Comparison of ENCODE assay signal across 21 mouse cellular contexts in genomic region chr10:89599311-89599710, GRCm38 (mm10). TPM values are rescaled to one million over a fixed set of nuclear protein-coding genes. Genes with fewer than 3 reads are reported as not detected.
A peak's percentile ranks its signal among the peaks of the same experiment; 100 is the strongest.
DNase-seq lines count a peak whose midpoint lies in the region; ATAC-seq and TF ChIP-seq lines count a peak whose summit lies in the region.
"Had no signal": no experiment of that assay in that cellular context is flagged by ENCODE, and none has a peak within 500 bp of the region (broad histone marks: within the 10 kb centered on the region; RNA-seq: fewer than 3 reads in every experiment).

No protein-coding gene starts in this region.

- H3ac ChIP-seq in myocyte (ENCODE audit: control insufficient read depth, insufficient read length) = no peak overlapping the region

- peak overlapping the region; percentile 42; the same call in 1 of the 2 replicates for H3K27ac ChIP-seq in brown adipose tissue, adult 24 weeks (replicated peaks; ENCODE audit: low read depth, low read length)
- H3K27ac ChIP-seq: midbrain, embryonic 13.5 days; stomach, embryonic 15.5 days had no signal

- ATAC-seq in Patski = peak; percentile 83
- ATAC-seq: forebrain, embryonic 14.5 days; midbrain, embryonic 13.5 days had no signal

- in situ Hi-C loops in Patski (cut with MboI; ENCODE audit: low pct_unique_long_range_greater_than_20kb) = no loop called here

- 47% methylated on average over 5 of the region's 5 CpGs for WGBS in lung, adult 2 months

- TF ChIP-seq POLR2A in lung, adult 2 months (IDR thresholded peaks at IDR 0.05; ENCODE audit: borderline replicate concordance, extremely low read depth, low read depth, low read length) = no peak
- TF ChIP-seq POLR2A in myocyte (IDR thresholded peaks at IDR 0.05; ENCODE audit: insufficient read length, low read depth) = no peak

- no peaks in the 10 kb centered on the region for H3K36me3 ChIP-seq in myocyte (ENCODE audit: control insufficient read depth, insufficient read depth)
- H3K36me3 ChIP-seq: midbrain, embryonic 13.5 days; stomach, embryonic 15.5 days had no signal

- no peaks in the 10 kb centered on the region for H3K27me3 ChIP-seq in Patski
- no peaks in the 10 kb centered on the region for H3K27me3 ChIP-seq in myocyte (ENCODE audit: control insufficient read depth, insufficient read depth, insufficient read length)
- H3K27me3 ChIP-seq: midbrain, embryonic 13.5 days; stomach, embryonic 15.5 days had no signal

- CTCF ChIA-PET in Patski (lab: Charles Lee) = no interaction called here

- TF ChIP-seq CTCF in lung, adult 2 months (IDR thresholded peaks at IDR 0.05; ENCODE audit: insufficient read depth, low read length) = no peak
- TF ChIP-seq CTCF in Patski (IDR thresholded peaks at IDR 0.05) = no peak

- no peak overlapping the region for H3K4me2 ChIP-seq in myocyte (ENCODE audit: low read depth)
- H3K4me2 ChIP-seq: heart, embryonic 11.5 days; midbrain, embryonic 13.5 days; stomach, embryonic 15.5 days had no signal

- DNase-seq in lung, postnatal 25 days (ENCODE audit: low spot score) = peak; percentile 11
- no peak for DNase-seq in lung, adult 2 months
- peak; percentile 58 for DNase-seq in Patski (ENCODE audit: low read depth, low spot score)
- DNase-seq in thymus, adult 18-20 months = no peak
- no peak for DNase-seq in layer of hippocampus, adult 18-20 months (ENCODE audit: low spot score in 2 of 2)
- DNase-seq in retina, embryonic 14.5 days (ENCODE audit: low spot score) = no peak
- DNase-seq: gastrocnemius, postnatal 10 days; kidney, adult 18-20 months; kidney, postnatal 25 days; layer of hippocampus, postnatal 36 days; thymus, postnatal 25 days had no signal

- H3K4me3 ChIP-seq in lung, adult 2 months (replicated peaks; ENCODE audit: extremely low read depth, low read depth, low read length) = no peak overlapping the region
- H3K4me3 ChIP-seq in brown adipose tissue, adult 24 weeks (ENCODE audit: insufficient read depth, low read depth, low read length) = no peak overlapping the region
- H3K4me3 ChIP-seq in myocyte = no peak overlapping the region
- H3K4me3 ChIP-seq: midbrain, embryonic 13.5 days; stomach, embryonic 15.5 days had no signal

- no peaks in the 10 kb centered on the region for H3K79me2 ChIP-seq in myocyte (ENCODE audit: control insufficient read depth, insufficient read depth)

- H3K4me1 ChIP-seq in lung, adult 2 months (ENCODE audit: control insufficient read depth, insufficient read depth, low read length) = no peaks in the 10 kb centered on the region
- H3K4me1 ChIP-seq in brown adipose tissue, adult 24 weeks (ENCODE audit: control insufficient read depth, insufficient read depth, insufficient read length, low read length) = no peaks in the 10 kb centered on the region; the same call in 1 of the 2 replicates
- H3K4me1 ChIP-seq: stomach, embryonic 15.5 days had no signal

- POLR2A ChIA-PET in Patski (lab: Charles Lee) = no interaction called here

TF ChIP-seq in myocyte, 11 proteins besides CTCF, POLR2A, EP300 and RAD21:
- TF ChIP-seq CEBPB (IDR thresholded peaks at IDR 0.05; ENCODE audit: insufficient read depth, poor library complexity, severe bottlenecking) (peak; percentile 84), USF1 (IDR thresholded peaks at IDR 0.05; ENCODE audit: low read depth) (peak; percentile 44), E2F4 (IDR thresholded peaks at IDR 0.05; ENCODE audit: insufficient read depth) (no peak)

RNA-seq across cellular contexts. Expression of gene Slc17a8, which starts 21.7 kb away (rescaled TPM):
- not detected in 2 replicates for polyA plus RNA-seq in lung, adult 2 months (2012; rRNA removed)
- polyA plus RNA-seq in Patski (2021) = 0.06 TPM
- polyA plus RNA-seq in brown adipose tissue, adult 24 weeks (2012; ENCODE audit: insufficient read depth, insufficient read length, missing spikeins) = not detected in 2 replicates
- polyA plus RNA-seq in myocyte (2012; fragmentation: generic; extraction: Trizol) = not detected
- total RNA-seq in layer of hippocampus, adult 18-20 months (2021) = 1 to 10 TPM; 2.5 to 3.8 TPM
- total RNA-seq: ES-E14; hematopoietic stem cell, adult 5-6 weeks had no signal
- polyA plus RNA-seq: limb, embryonic 11.5 days; small intestine, adult 2 months; stomach, embryonic 15.5 days had no signal

Comparison
In these comparisons a context has a peak if more than half of its experiments do, and no peak if none do; other contexts are left out.
1. DNase-seq: peak in lung, postnatal 25 days (single experiment) and Patski (single experiment); none in lung, adult 2 months (single experiment), thymus, adult 18-20 months (0 of 2), layer of hippocampus, adult 18-20 months (0 of 2) and retina, embryonic 14.5 days (single experiment).